Mouse (Mus musculus): ENCODE results near the gene Hist2h2ab. TPM values are rescaled to one million over a fixed set of nuclear protein-coding genes. Genes with fewer than 3 reads are reported as not detected.
A peak's percentile ranks its signal among the peaks of the same experiment; 100 is the strongest.

The Hist2h2ab gene
- total and polyA plus RNA-seq, 3 experiments: 0.72 to 234 TPM; not detected in 1

GRCm38 (mm10) chr3:96180727-96181477, 38.8 kb upstream of the Hist2h2ab start, which contains the start of gene Sv2a:
Gene Sv2a, plus strand, starts transcription at chr3:96181151.
- Histone ChIP-seq H3K36me3 (ENCODE audit: control insufficient read depth in 1 of 2, insufficient read depth in 2 of 2, low read length in 2 of 2) (peaks cover 6 to 11% of the 10 kb centered on the region in 2 experiments), H3K4me1 (ENCODE audit: control insufficient read depth in 1 of 2, insufficient read depth in 2 of 2, low read length in 2 of 2) (peaks cover 2 to 4% of the 10 kb centered on the region in 2 experiments), H3K79me2 (ENCODE audit: control insufficient read depth, insufficient read depth, low read length, poor library complexity) (peaks cover 3% of the 10 kb centered on the region; the same call in 1 of the 2 replicates), H3K9ac (ENCODE audit: control insufficient read depth, low read depth, low read length, poor library complexity, severe bottlenecking) (peak within 1 kb of the TSS; percentile 66), H3K9me3 (replicated peaks; ENCODE audit: insufficient read depth, low read length) (no peaks in the 10 kb centered on the region), H3K27me3 (ENCODE audit: control insufficient read depth in 1 of 2, insufficient read depth in 2 of 2, low read length in 2 of 2) (no peaks in the 10 kb centered on the region), H3K27ac (ENCODE audit: control insufficient read depth, low read depth, low read length) (no peak within 1 kb of the TSS), H3K4me3 (ENCODE audit: control insufficient read depth in 1 of 2, insufficient read depth in 1 of 2, low read depth in 2 of 2, low read length in 2 of 2) (peak within 1 kb of the TSS; percentile 68 to 75)
- DNase-seq (ENCODE audit: low read depth, low spot score): peak; percentile 76
- TF ChIP-seq SMC3 (IDR thresholded peaks at IDR 0.05; ENCODE audit: low read depth, low read length) (no peak; the same call in 1 of the 2 replicates), MAZ (IDR thresholded peaks at IDR 0.05; ENCODE audit: low read depth, low read length) (peak; percentile 75; the same call in 1 of the 2 replicates), ZMIZ1 (IDR thresholded peaks at IDR 0.05; ENCODE audit: low read depth, low read length) (no peak), TAL1 (IDR thresholded peaks at IDR 0.05; ENCODE audit: low read length) (no peak), MEF2A (IDR thresholded peaks at IDR 0.05; ENCODE audit: extremely low read depth, insufficient replicate concordance, low read depth, low read length, poor library complexity, severe bottlenecking) (no peak), NELFE (IDR thresholded peaks at IDR 0.05; ENCODE audit: low read depth, low read length) (0 out of 2 replicates have a peak, but pooled peaks have one; percentile 20), POLR2AphosphoS5 (IDR thresholded peaks at IDR 0.05; ENCODE audit: borderline replicate concordance, low read depth, low read length) (no peak), RAD21 (IDR thresholded peaks at IDR 0.05; ENCODE audit: low read depth, low read length) (no peak), EP300 (IDR thresholded peaks at IDR 0.05; ENCODE audit: low read depth in 1 of 2, low read length in 2 of 2) (no peak), POLR2A (IDR thresholded peaks at IDR 0.05; ENCODE audit: control insufficient read depth in 1 of 2, insufficient read depth in 1 of 2, low read depth in 1 of 2, low read length in 2 of 2, poor library complexity in 1 of 2) (no peak; a peak in 1 of 4 replicates), MYB (IDR thresholded peaks at IDR 0.05; ENCODE audit: low read depth, low read length) (no peak), SIN3A (IDR thresholded peaks at IDR 0.05; ENCODE audit: low read length) (0 out of 2 replicates have a peak, but pooled peaks have one; percentile 30), GABPA (IDR thresholded peaks at IDR 0.05; ENCODE audit: low read depth, low read length) (no peak), POLR2AphosphoS2 (IDR thresholded peaks at IDR 0.05; ENCODE audit: low read length) (no peak), MAFK (IDR thresholded peaks at IDR 0.05; ENCODE audit: borderline replicate concordance, low read depth, low read length) (no peak), USF1 (IDR thresholded peaks at IDR 0.05; ENCODE audit: low read depth, low read length) (no peak), ZC3H11A (IDR thresholded peaks at IDR 0.05; ENCODE audit: low read depth, low read length) (no peak), MXI1 (IDR thresholded peaks at IDR 0.05; ENCODE audit: low read depth, low read length) (no peak), HCFC1 (IDR thresholded peaks at IDR 0.05; ENCODE audit: low read depth, low read length) (no peak; the same call in 1 of the 2 replicates), KAT2A (conservative IDR thresholded peaks at IDR 0.05; ENCODE audit: low read depth, low read length) (no peak), ZKSCAN1 (IDR thresholded peaks at IDR 0.05; ENCODE audit: low read depth, low read length) (no peak), CHD1 (IDR thresholded peaks at IDR 0.05; ENCODE audit: low read depth, low read length) (no peak), CTCF (IDR thresholded peaks at IDR 0.05 in 2 of 3, conservative IDR thresholded peaks at IDR 0.05 in 1 of 3; ENCODE audit: control insufficient read depth in 1 of 3, insufficient read depth in 1 of 3, low read depth in 2 of 3, low read length in 3 of 3, poor library complexity in 1 of 3, severe bottlenecking in 1 of 3) (0 out of 6 replicates have a peak, but pooled peaks of 1 of the 3 experiments have one; percentile 1), MAX (IDR thresholded peaks at IDR 0.05; ENCODE audit: low read length) (no peak), TBP (IDR thresholded peaks at IDR 0.05; ENCODE audit: low read depth, low read length) (no peak), UBTF (IDR thresholded peaks at IDR 0.05; ENCODE audit: borderline replicate concordance, insufficient read depth, low read depth, low read length) (no peak), ETS1 (IDR thresholded peaks at IDR 0.05; ENCODE audit: low read depth, low read length) (no peak), JUND (IDR thresholded peaks at IDR 0.05; ENCODE audit: low read depth, low read length) (no peak), BHLHE40 (IDR thresholded peaks at IDR 0.05; ENCODE audit: borderline replicate concordance, low read depth, low read length) (0 out of 2 replicates have a peak, but pooled peaks have one; percentile 4), GATA1 (IDR thresholded peaks at IDR 0.05; ENCODE audit: low read depth, low read length) (no peak), MYC (IDR thresholded peaks at IDR 0.05; ENCODE audit: low read depth, low read length) (no peak), RCOR1 (IDR thresholded peaks at IDR 0.05; ENCODE audit: low read depth, low read length) (no peak), E2F4 (IDR thresholded peaks at IDR 0.05; ENCODE audit: borderline replicate concordance, low read depth, low read length) (no peak), USF2 (IDR thresholded peaks at IDR 0.05; ENCODE audit: borderline replicate concordance in 1 of 2, insufficient read depth in 1 of 2, low read depth in 1 of 2, low read length in 2 of 2) (no peak), CHD2 (IDR thresholded peaks at IDR 0.05; ENCODE audit: low read length) (no peak), ZNF384 (IDR thresholded peaks at IDR 0.05; ENCODE audit: low read depth, low read length) (no peak)

Data from MEL (cell line).